Mouse (Mus musculus) liver, embryonic 16.5 days (tissue): ENCODE measurements at regions not wholly inside any gene's neighbourhood (a gene's known extent, or its start where the extent isn't known, plus 50 kb on each side); places are given as distances from the start of the nearest gene placed in this dataset.

Experiments
- ATAC-seq: fragments of 200-750 bp; cut with Nextera tagmentation; 2 replicates; pipeline ENCODE4 v1.8.0; 2017; ENCODE audit warnings: low read depth, mild to moderate bottlenecking, moderate number of reproducible peaks, moderate library complexity
- H3K27ac ChIP-seq: fragments of 300-500 bp; sonication (generic); 2 replicates; pipeline ENCODE4 v1.5.1; 2014; ENCODE audit warnings: mild to moderate bottlenecking, low read length
- H3K27me3 ChIP-seq: fragments of 300-500 bp; sonication (generic); 2 replicates; pipeline ENCODE4 v1.6.1; 2014; ENCODE audit warnings: low read depth, low read length, mixed read lengths; ENCODE audit not compliant: control insufficient read depth, insufficient read depth
- H3K36me3 ChIP-seq: fragments of 300-500 bp; sonication (generic); 2 replicates; pipeline ENCODE4 v1.6.1; 2014; ENCODE audit warnings: mild to moderate bottlenecking; ENCODE audit not compliant: control insufficient read depth, insufficient read depth
- H3K4me1 ChIP-seq: fragments of 300-500 bp; sonication (generic); 2 replicates; pipeline ENCODE4 v1.6.1; 2014; ENCODE audit warnings: low read depth, low read length, mixed read lengths; ENCODE audit not compliant: control insufficient read depth
- H3K4me2 ChIP-seq: fragments of 300-500 bp; sonication (generic); 2 replicates; pipeline ENCODE4 v1.6.1; 2014; ENCODE audit warnings: low read depth, low read length, mixed read lengths
- H3K4me3 ChIP-seq: fragments of 300-500 bp; sonication (generic); 2 replicates; pipeline ENCODE4 v1.5.1; 2014; ENCODE audit warnings: low read depth, mild to moderate bottlenecking, low read length
- H3K9ac ChIP-seq: fragments of 300-500 bp; sonication (generic); 2 replicates; pipeline ENCODE4 v1.6.1; 2014; ENCODE audit warnings: low read depth, low read length
- H3K9me3 ChIP-seq: fragments of 300-500 bp; sonication (generic); replicated peaks from 2 replicates; pipeline ENCODE4 v1.6.1; 2016; ENCODE audit warnings: low read length; ENCODE audit not compliant: control insufficient read depth
- WGBS: fragments of 180-500 bp; shearing (Covaris S2); extraction: QIAGEN DNeasy Blood & Tissue Kit; methylation state at CpG from one replicate; pipeline ENCODE4 v1.1.7; 2014; ENCODE audit not compliant: insufficient replicate concordance; 5-methylcytosine and 5-hydroxymethylcytosine counted together

DNA sequence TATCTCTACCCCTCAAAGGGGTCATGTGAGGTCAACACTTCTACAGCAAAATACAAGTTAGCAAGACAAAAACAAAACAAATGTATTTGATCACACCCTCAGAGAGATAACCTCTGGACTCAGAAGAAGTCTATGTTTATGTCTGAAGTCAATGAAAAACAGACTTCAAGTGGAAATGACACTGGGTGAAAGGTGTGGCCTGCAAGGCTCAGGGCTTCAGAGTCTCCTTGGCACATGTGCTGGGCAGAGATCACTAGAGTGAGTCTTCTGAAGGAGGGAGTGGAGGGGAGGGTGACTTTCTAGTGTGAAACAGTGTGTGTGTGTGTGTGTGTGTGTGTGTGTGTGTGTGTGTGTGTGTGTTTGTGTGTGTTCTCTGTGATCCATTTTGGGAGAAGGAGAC, 68.2 kb downstream of the Il12a start:
- H3K4me3 ChIP-seq, result no peak overlapping the region
- no peak for ATAC-seq
- H3K9me3 ChIP-seq, result no peaks in the 10 kb centered on the region
- H3K27ac ChIP-seq, result no peak overlapping the region
- H3K27me3 ChIP-seq, result no peaks in the 10 kb centered on the region
- no peaks in the 10 kb centered on the region for H3K4me1 ChIP-seq
- H3K4me2 ChIP-seq, result no peak overlapping the region
- no peak overlapping the region for H3K9ac ChIP-seq
- no peaks in the 10 kb centered on the region for H3K36me3 ChIP-seq

DNA sequence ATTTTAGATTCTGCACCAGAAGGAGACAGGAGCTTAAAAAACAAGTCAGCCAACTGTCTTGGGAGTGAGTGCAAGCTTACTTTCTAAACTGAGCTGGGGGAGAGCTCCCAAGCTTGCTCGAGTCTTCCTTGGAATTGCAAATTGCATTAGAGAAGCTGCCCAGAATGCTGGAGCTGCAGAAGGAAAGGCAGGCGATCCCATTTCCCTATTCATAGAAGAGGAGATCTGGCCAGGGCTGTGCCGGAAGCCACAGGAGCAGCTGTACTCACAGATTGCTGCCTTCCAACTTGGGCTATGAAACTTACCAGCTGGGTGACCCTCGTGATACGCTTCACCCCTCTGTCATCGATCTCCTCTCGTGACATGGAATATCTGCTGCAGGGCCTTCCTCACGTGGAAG, 68.9 kb downstream of the Il12a start:
- Histone ChIP-seq H3K27ac (no peak overlapping the region), H3K9ac (no peak overlapping the region), H3K36me3 (no peaks in the 10 kb centered on the region), H3K4me2 (no peak overlapping the region), H3K27me3 (no peaks in the 10 kb centered on the region), H3K9me3 (no peaks in the 10 kb centered on the region), H3K4me1 (no peaks in the 10 kb centered on the region), H3K4me3 (no peak overlapping the region)
- WGBS, result 19% methylated on average over 8 of the region's 8 CpGs
- 0 out of 2 replicates have a peak, but pooled peaks have one; percentile 9 for ATAC-seq

DNA sequence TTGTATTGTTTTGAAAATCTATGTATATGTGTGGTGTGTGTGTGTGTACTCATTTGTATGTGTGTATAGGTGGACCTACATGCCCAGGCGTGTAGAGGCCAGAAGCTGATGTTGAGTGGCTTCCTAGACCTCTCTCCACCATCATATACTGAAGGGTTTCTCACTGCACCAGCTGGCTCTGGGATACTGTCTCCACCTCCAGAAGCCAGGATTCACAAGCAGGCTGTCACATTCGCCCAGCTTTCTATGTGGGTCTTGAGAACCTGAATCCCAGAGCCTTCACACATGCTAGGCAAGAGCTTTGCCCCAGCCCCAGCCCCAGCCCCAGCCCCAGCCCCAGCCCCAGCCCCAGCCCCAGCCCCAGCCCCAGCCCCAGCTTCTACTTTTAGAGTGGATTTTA, 70.4 kb downstream of the Il12a start:
- WGBS, result 58% methylated on average over 2 of the region's 2 CpGs
- H3K36me3 ChIP-seq, result no peaks in the 10 kb centered on the region
- no peak for ATAC-seq
- H3K27ac ChIP-seq, result no peak overlapping the region
- H3K4me2 ChIP-seq, result no peak overlapping the region
- no peaks in the 10 kb centered on the region for H3K27me3 ChIP-seq
- no peaks in the 10 kb centered on the region for H3K4me1 ChIP-seq
- H3K9me3 ChIP-seq, result no peaks in the 10 kb centered on the region
- no peak overlapping the region for H3K4me3 ChIP-seq
- H3K9ac ChIP-seq, result no peak overlapping the region

DNA sequence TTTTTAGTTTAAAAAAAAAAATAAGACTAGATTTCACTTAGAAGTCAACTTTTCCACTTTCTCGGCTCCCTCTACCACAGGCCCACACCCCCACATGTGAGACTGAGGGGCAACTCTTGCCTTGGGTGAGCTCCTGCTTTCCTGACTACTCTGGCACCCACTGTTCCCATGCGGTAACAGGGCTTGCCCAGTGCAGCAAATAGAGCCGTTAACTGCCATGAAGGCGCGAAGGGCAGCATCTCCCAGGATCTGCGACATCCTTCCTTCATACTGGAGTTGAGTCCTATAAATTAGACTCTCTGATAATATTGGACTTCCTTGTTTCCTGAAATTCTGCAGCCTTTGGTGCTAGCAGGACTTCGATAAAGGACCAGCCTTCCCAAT, 70.8 kb downstream of the Il12a start:
- Histone ChIP-seq H3K36me3 (no peaks in the 10 kb centered on the region), H3K4me1 (no peaks in the 10 kb centered on the region), H3K9ac (no peak overlapping the region), H3K9me3 (no peaks in the 10 kb centered on the region), H3K4me2 (0 out of 2 replicates have a peak overlapping the region, but pooled peaks have one; percentile 1), H3K27ac (no peak overlapping the region), H3K27me3 (no peaks in the 10 kb centered on the region), H3K4me3 (no peak overlapping the region)
- 37% methylated on average over 7 of the region's 7 CpGs for WGBS
- no peak for ATAC-seq

DNA sequence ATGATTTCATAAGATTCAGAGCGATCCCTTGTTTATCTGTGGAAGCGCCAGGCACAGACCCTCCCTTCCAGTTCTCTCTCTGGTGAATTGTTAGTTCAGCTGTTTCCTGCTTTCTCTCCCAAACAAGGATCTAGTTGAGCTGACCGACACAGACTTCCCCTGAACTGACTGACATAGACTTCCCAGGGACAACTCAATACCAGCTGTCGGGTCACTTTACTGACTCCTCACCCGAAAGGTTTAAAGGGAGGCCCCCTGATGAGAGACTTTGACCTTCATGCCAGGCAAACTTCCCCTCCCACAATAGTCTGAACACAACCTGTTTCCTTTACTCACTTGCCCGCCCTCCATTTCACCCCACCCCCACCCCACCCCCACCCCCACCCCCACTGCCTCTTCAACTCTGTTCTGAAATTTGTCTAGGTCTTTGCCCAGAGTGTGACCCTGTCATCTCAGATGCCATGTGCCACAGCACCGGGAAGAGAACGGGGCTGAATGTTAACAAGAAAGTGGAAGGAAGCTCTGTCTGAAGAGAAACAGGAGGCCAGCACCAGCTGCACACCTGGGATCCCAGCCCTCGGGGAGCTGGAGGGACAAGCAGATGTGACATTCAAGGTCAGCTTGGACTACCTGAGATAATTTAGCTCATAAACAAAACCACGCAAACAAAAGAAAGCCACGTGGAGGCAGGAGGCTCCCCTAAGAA, 71.3 kb downstream of the Il12a start:
- Histone ChIP-seq H3K36me3 (no peaks in the 10 kb centered on the region), H3K4me1 (no peaks in the 10 kb centered on the region), H3K4me2 (0 out of 2 replicates have a peak overlapping the region, but pooled peaks have one; percentile 1), H3K9ac (no peak overlapping the region), H3K9me3 (no peaks in the 10 kb centered on the region), H3K4me3 (no peak overlapping the region), H3K27me3 (no peaks in the 10 kb centered on the region), H3K27ac (no peak overlapping the region)
- no peak for ATAC-seq
- WGBS, result 9% methylated on average over 11 of the region's 11 CpGs

DNA sequence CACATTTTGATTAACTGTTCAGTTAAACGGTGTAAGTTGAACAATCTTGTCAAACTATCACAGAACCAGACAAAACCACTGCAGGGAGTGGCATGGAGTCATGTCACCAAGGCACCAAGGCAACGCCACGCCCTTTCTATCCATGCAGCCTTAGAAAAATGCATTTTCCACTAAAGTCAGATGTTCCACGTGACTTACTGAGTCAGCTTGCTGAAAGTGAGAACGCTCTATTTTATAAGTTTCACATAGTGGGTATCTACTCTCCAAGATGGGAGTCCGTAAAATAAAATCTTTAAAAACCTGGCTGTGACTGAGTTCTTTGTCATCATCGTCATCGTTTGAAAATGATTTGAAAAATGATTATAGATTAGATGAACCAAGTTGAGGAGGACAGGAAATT, 72.5 kb downstream of the Il12a start:
- H3K27ac ChIP-seq, result no peak overlapping the region
- no peak overlapping the region for H3K4me3 ChIP-seq
- H3K9ac ChIP-seq, result no peak overlapping the region
- H3K4me2 ChIP-seq, result no peak overlapping the region
- H3K27me3 ChIP-seq, result no peaks in the 10 kb centered on the region
- ATAC-seq, result no peak
- no peaks in the 10 kb centered on the region for H3K9me3 ChIP-seq
- 66% methylated on average over 8 of the region's 8 CpGs for WGBS
- no peaks in the 10 kb centered on the region for H3K36me3 ChIP-seq
- no peaks in the 10 kb centered on the region for H3K4me1 ChIP-seq

DNA sequence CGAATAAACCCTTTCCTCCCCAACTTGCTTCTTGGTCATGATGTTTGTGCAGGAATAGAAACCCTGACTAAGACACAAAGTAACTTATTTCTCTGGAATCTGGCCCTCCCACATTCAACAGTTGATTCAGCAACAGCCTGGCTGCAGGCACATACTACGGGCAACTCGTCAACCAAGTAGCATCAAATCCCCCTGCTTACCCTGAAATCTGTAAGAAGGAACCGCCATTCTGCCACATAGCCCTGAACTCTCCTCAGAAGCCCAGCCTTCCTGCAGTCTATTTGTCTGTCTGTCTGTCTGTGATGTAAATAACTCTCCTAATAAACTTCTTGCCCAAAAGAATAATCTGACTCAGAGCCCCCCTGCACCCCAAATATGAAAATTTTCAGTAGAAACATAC, 73.9 kb downstream of the Il12a start:
- no peak for ATAC-seq
- H3K4me3 ChIP-seq, result no peak overlapping the region

DNA sequence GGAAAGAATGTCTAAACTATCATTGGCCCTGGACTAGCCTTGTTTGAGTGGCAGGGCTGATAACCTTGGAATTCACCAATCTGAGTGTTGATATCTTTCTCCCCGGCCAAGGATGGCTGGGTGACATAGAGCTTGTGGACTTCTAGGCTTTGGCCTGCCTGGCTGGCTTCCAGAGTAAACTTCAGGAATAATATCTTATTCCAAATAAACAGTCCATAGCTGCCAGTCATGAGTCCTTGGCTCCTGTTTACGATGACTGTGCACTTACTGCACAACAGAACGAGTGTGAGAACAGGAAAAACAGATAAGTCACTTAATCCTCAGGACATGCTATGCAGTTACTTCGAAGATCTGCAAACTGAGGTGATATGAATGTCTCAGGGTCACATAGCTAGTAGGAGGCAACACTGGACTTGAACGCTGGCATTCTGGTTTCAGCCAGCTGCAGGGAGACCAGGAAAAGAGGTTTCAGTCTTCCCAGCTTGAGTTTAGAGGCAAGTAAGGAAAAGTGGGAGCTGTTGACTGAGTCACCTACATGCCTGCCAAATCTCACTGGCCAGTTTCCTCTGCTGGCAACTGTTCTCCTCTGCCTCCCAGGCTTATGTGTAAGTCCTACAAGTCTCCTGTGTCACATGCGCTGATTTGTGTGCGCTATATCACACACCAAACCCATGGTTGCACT, 74.6 kb downstream of the Il12a start:
- Histone ChIP-seq H3K9ac (no peak overlapping the region), H3K27me3 (no peaks in the 10 kb centered on the region), H3K4me3 (no peak overlapping the region), H3K4me2 (no peak overlapping the region), H3K36me3 (no peaks in the 10 kb centered on the region), H3K9me3 (no peaks in the 10 kb centered on the region), H3K27ac (no peak overlapping the region), H3K4me1 (no peaks in the 10 kb centered on the region)
- peak; percentile 45; the same call in 1 of the 2 replicates for ATAC-seq
- WGBS, result 35% methylated on average over 7 of the region's 7 CpGs

More for the DNA sequence above, 73.9 kb downstream of the Il12a start:
- no peak overlapping the region for H3K4me2 ChIP-seq
- H3K27me3 ChIP-seq, result no peaks in the 10 kb centered on the region
- no peaks in the 10 kb centered on the region for H3K4me1 ChIP-seq
- H3K9me3 ChIP-seq, result no peaks in the 10 kb centered on the region
- H3K9ac ChIP-seq, result no peak overlapping the region
- 46% methylated on average over 4 of the region's 4 CpGs for WGBS
- no peak overlapping the region for H3K27ac ChIP-seq
- no peaks in the 10 kb centered on the region for H3K36me3 ChIP-seq

DNA sequence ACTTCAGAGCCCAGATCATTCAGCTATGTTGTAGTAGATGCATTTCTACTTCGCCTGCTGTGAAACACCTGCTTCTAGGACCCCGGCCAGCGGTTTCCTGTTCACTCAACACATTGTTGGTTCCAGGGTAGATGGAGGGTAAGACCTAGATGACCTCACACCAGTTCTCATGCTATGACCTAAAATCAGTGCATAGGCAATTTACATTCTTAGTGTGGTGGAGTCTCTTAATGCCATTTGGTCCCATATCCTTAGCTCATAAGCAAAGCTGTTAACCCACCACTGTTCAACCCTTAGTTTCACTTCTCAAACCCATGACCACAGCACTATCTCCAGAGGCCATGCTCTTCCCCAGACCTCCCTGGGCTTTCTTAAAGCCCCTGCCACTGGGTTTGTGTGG, 81.1 kb downstream of the Il12a start:
- no peak overlapping the region for H3K4me2 ChIP-seq
- no peaks in the 10 kb centered on the region for H3K9me3 ChIP-seq
- H3K36me3 ChIP-seq, result no peaks in the 10 kb centered on the region
- H3K27me3 ChIP-seq, result no peaks in the 10 kb centered on the region
- H3K4me1 ChIP-seq, result no peaks in the 10 kb centered on the region
- no peak overlapping the region for H3K4me3 ChIP-seq
- H3K27ac ChIP-seq, result no peak overlapping the region
- ATAC-seq, result no peak
- no peak overlapping the region for H3K9ac ChIP-seq
- WGBS, result 72% methylated on average over 3 of the region's 3 CpGs
